Mouse (Mus musculus) MN1 (cell line): Measurements from ENCODE around the gene Rps6kl1.

Source experiments
- DNase-seq: peaks from one replicate; pipeline ENCODE4 v3.0.0-alpha.2; 2016; ENCODE audit warnings: low spot score

Rps6kl1 gene

GRCm38 (mm10) chr12:85151002-85151774 is at the start of gene Rps6kl1:
Gene Rps6kl1, minus strand, starts transcription at chr12:85151264.
- DNase-seq = peak; percentile 87

- DNase-seq = no peak
Measured at GRCm38 (mm10) chr12:85199954-85200353, 48.9 kb upstream of the Rps6kl1 start.

- DNase-seq = no peak
Measured at GRCm38 (mm10) chr12:85197936-85198335, 46.9 kb upstream of the Rps6kl1 start.

GRCm38 (mm10) chr12:85197371-85197770 is 46.3 kb upstream of the Rps6kl1 start:
- DNase-seq = no peak

- DNase-seq = peak; percentile 29
Measured at GRCm38 (mm10) chr12:85196191-85196590, 45.1 kb upstream of the Rps6kl1 start.

- DNase-seq = peak; percentile 51
Measured at GRCm38 (mm10) chr12:85195086-85195485, 44.0 kb upstream of the Rps6kl1 start.

GRCm38 (mm10) chr12:85194623-85195018 is 43.6 kb upstream of the Rps6kl1 start:
- peak; percentile 81 for DNase-seq

GRCm38 (mm10) chr12:85193923-85194622 is 43.0 kb upstream of the Rps6kl1 start:
- DNase-seq = no peak

- DNase-seq = no peak
Measured at GRCm38 (mm10) chr12:85193146-85193545, 42.1 kb upstream of the Rps6kl1 start.

- peak; percentile 61 for DNase-seq
Measured at GRCm38 (mm10) chr12:85192461-85193108, 41.5 kb upstream of the Rps6kl1 start.

- DNase-seq = no peak
Measured at GRCm38 (mm10) chr12:85190290-85190689, 39.2 kb upstream of the Rps6kl1 start.

GRCm38 (mm10) chr12:85186361-85186760 is 35.3 kb upstream of the Rps6kl1 start:
- no peak for DNase-seq

- peak; percentile 62 for DNase-seq
Measured at GRCm38 (mm10) chr12:85185810-85186209, 34.7 kb upstream of the Rps6kl1 start.

GRCm38 (mm10) chr12:85184118-85184517 is 33.1 kb upstream of the Rps6kl1 start:
- DNase-seq = no peak

- DNase-seq = no peak
Measured at GRCm38 (mm10) chr12:85182898-85183297, 31.8 kb upstream of the Rps6kl1 start.

GRCm38 (mm10) chr12:85182345-85182643 is 31.2 kb upstream of the Rps6kl1 start:
- no peak for DNase-seq

GRCm38 (mm10) chr12:85181475-85182344 is 30.6 kb upstream of the Rps6kl1 start:
- DNase-seq = no peak

- DNase-seq = no peak
Measured at GRCm38 (mm10) chr12:85178294-85178693, 27.2 kb upstream of the Rps6kl1 start.

- DNase-seq = no peak
Measured at GRCm38 (mm10) chr12:85177740-85178239, 26.7 kb upstream of the Rps6kl1 start, which contains the start of gene Pgf. Gene Pgf, minus strand, starts transcription at chr12:85177790.

GRCm38 (mm10) chr12:85176846-85177523 is 25.9 kb upstream of the Rps6kl1 start:
- peak; percentile 79 for DNase-seq
